Mouse (Mus musculus) embryonic facial prominence, embryonic 15.5 days (tissue): ENCODE data around the gene Dennd6a. TPM values are rescaled to one million over a fixed set of nuclear protein-coding genes. Genes with fewer than 3 reads are reported as not detected.

ENCODE experiments used
- ATAC-seq: fragments of 200-750 bp; cut with Nextera tagmentation; 2 replicates; pipeline ENCODE4 v1.8.0; 2017; ENCODE audit warnings: low read depth, moderate TSS enrichment; ENCODE audit not compliant: insufficient number of reproducible peaks, low FRiP score, low TSS enrichment
- H3K27ac ChIP-seq: fragments of 300-500 bp; sonication (generic); replicated peaks from 2 replicates; pipeline ENCODE4 v1.5.1; 2015; ENCODE audit warnings: mild to moderate bottlenecking, inconsistent platforms
- H3K27me3 ChIP-seq: fragments of 300-500 bp; sonication (generic); 2 replicates; pipeline ENCODE4 v1.6.1; 2015; ENCODE audit warnings: inconsistent platforms
- H3K36me3 ChIP-seq: fragments of 300-500 bp; sonication (generic); 2 replicates; pipeline ENCODE4 v1.6.1; 2015; ENCODE audit warnings: mild to moderate bottlenecking, inconsistent platforms
- H3K4me1 ChIP-seq: fragments of 300-500 bp; sonication (generic); 2 replicates; pipeline ENCODE4 v1.6.1; 2015; ENCODE audit warnings: inconsistent platforms
- H3K4me2 ChIP-seq: fragments of 300-500 bp; sonication (generic); replicated peaks from 2 replicates; pipeline ENCODE4 v1.6.1; 2015; ENCODE audit warnings: mild to moderate bottlenecking, inconsistent platforms
- H3K4me3 ChIP-seq: fragments of 300-500 bp; sonication (generic); replicated peaks from 2 replicates; pipeline ENCODE4 v1.5.1; 2015; ENCODE audit warnings: mild to moderate bottlenecking, inconsistent platforms
- H3K9ac ChIP-seq: fragments of 300-500 bp; sonication (generic); 2 replicates; pipeline ENCODE4 v1.6.1; 2015; ENCODE audit warnings: inconsistent platforms
- H3K9me3 ChIP-seq: fragments of 300-500 bp; sonication (generic); replicated peaks from 2 replicates; pipeline ENCODE4 v1.6.1; 2016; ENCODE audit warnings: inconsistent platforms
- WGBS: fragments of 180-500 bp; shearing (Covaris S2); methylation state at CpG from one replicate; pipeline ENCODE4 v1.1.7; 2015; 5-methylcytosine and 5-hydroxymethylcytosine counted together
- polyA plus RNA-seq: library from polyadenylated mRNA; unstranded; fragments of >200 nt; fragmentation: Nextera tagmentation; extraction: Ambion mirVana; gene quantifications from 2 replicates; pipeline ENCODE4 v1.2.1, GENCODE M21; 2015

The Dennd6a gene
- polyA plus RNA-seq, 1 experiment from 2014 or later = 28.3 TPM

- H3K4me3 ChIP-seq = no peak overlapping the region
- H3K4me2 ChIP-seq = no peak overlapping the region
- H3K27me3 ChIP-seq = no peaks in the 10 kb centered on the region
- H3K4me1 ChIP-seq = no peaks in the 10 kb centered on the region
- no peak overlapping the region for H3K9ac ChIP-seq
- 49% methylated on average over 1 of the region's 1 CpGs for WGBS
- no peak overlapping the region for H3K27ac ChIP-seq
- ATAC-seq = no peak
- H3K36me3 ChIP-seq = no peaks in the 10 kb centered on the region
- no peaks in the 10 kb centered on the region for H3K9me3 ChIP-seq
Measured at GRCm38 (mm10) chr14:26540577-26540976, 33.1 kb upstream of the Dennd6a start.

GRCm38 (mm10) chr14:26542136-26542535 is 31.5 kb upstream of the Dennd6a start:
- Histone ChIP-seq H3K9me3 (no peaks in the 10 kb centered on the region), H3K36me3 (no peaks in the 10 kb centered on the region), H3K27me3 (no peaks in the 10 kb centered on the region), H3K4me2 (no peak overlapping the region), H3K4me3 (no peak overlapping the region), H3K4me1 (no peaks in the 10 kb centered on the region), H3K9ac (no peak overlapping the region), H3K27ac (no peak overlapping the region)
- ATAC-seq = no peak
- WGBS = 73% methylated on average over 1 of the region's 1 CpGs

- Histone ChIP-seq H3K27ac (no peak overlapping the region), H3K4me3 (no peak overlapping the region), H3K27me3 (no peaks in the 10 kb centered on the region), H3K9me3 (no peaks in the 10 kb centered on the region), H3K36me3 (no peaks in the 10 kb centered on the region), H3K4me2 (no peak overlapping the region), H3K4me1 (no peaks in the 10 kb centered on the region), H3K9ac (no peak overlapping the region)
- no peak for ATAC-seq
- WGBS = 76% methylated on average over 10 of the region's 10 CpGs
Measured at GRCm38 (mm10) chr14:26547516-26548488, 25.9 kb upstream of the Dennd6a start.

- H3K27ac ChIP-seq = no peak overlapping the region
- ATAC-seq = no peak
Measured at GRCm38 (mm10) chr14:26550712-26551111, 22.9 kb upstream of the Dennd6a start.

DNA sequence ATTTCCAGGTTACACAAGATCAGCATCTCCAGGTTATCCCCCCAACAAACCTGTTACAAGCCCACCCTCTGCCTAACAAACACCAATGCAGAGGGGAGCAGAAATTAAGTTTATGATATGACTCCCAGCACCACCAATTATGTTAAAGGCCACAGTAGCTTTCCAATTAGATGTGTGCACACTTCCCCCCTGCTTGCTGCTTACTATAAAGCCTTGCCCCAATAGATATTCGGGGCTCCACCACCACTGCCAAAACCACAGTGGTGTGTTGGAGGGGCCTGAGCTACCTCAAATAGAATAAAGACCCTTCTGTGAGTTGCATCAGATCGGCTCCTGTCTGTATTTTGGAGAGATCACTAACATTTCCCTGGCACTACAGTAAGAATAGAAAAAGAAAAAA is 21.2 kb upstream of the Dennd6a start:
- H3K9ac ChIP-seq = no peak overlapping the region
- 69% methylated on average over 2 of the region's 2 CpGs for WGBS
- H3K36me3 ChIP-seq = no peaks in the 10 kb centered on the region
- no peak overlapping the region for H3K4me2 ChIP-seq
- no peaks in the 10 kb centered on the region for H3K9me3 ChIP-seq
- H3K4me1 ChIP-seq = no peaks in the 10 kb centered on the region
- ATAC-seq = no peak
- H3K4me3 ChIP-seq = no peak overlapping the region
- no peak overlapping the region for H3K27ac ChIP-seq
- H3K27me3 ChIP-seq = no peaks in the 10 kb centered on the region

More at GRCm38 (mm10) chr14:26550712-26551111, 22.9 kb upstream of the Dennd6a start:
- Histone ChIP-seq H3K4me3 (no peak overlapping the region), H3K4me1 (no peaks in the 10 kb centered on the region), H3K27me3 (no peaks in the 10 kb centered on the region), H3K9ac (no peak overlapping the region), H3K36me3 (no peaks in the 10 kb centered on the region), H3K9me3 (no peaks in the 10 kb centered on the region), H3K4me2 (no peak overlapping the region)
- 87% methylated on average over 8 of the region's 8 CpGs for WGBS

GRCm38 (mm10) chr14:26552853-26553252 is 20.8 kb upstream of the Dennd6a start:
- WGBS = 78% methylated on average over 3 of the region's 3 CpGs

DNA sequence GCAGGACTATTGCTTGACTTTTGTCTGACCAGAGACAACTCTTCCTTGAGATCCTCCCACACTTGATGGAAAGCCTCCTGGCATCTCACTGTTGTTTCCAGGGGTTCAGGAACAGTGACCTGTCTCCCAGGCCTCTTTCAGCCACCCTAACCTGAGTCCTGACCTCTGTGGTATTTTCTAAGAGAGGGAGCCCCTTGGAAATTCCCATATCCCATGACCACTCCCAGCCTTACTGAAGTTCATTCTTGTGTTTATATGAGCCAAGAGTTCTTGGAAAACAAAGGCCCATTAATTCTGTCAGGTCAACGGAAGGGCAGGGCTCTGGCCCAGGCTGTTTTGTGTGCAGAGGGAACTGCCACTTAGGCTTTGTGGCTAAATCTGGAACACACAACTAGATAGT is 16.1 kb upstream of the Dennd6a start:
- H3K4me2 ChIP-seq = no peak overlapping the region
- H3K27me3 ChIP-seq = no peaks in the 10 kb centered on the region
- H3K9ac ChIP-seq = no peak overlapping the region
- no peak overlapping the region for H3K27ac ChIP-seq
- 45% methylated on average over 1 of the region's 1 CpGs for WGBS
- no peaks in the 10 kb centered on the region for H3K36me3 ChIP-seq
- no peak overlapping the region for H3K4me3 ChIP-seq
- H3K9me3 ChIP-seq = no peaks in the 10 kb centered on the region
- no peak for ATAC-seq
- no peaks in the 10 kb centered on the region for H3K4me1 ChIP-seq

More at GRCm38 (mm10) chr14:26552853-26553252, 20.8 kb upstream of the Dennd6a start:
- Histone ChIP-seq H3K4me2 (no peak overlapping the region), H3K4me3 (no peak overlapping the region), H3K27me3 (no peaks in the 10 kb centered on the region), H3K27ac (no peak overlapping the region), H3K4me1 (no peaks in the 10 kb centered on the region), H3K9me3 (no peaks in the 10 kb centered on the region), H3K36me3 (no peaks in the 10 kb centered on the region), H3K9ac (no peak overlapping the region)
- ATAC-seq = no peak

- no peaks in the 10 kb centered on the region for H3K9me3 ChIP-seq
- no peak overlapping the region for H3K27ac ChIP-seq
- no peak for ATAC-seq
- H3K4me1 ChIP-seq = no peaks in the 10 kb centered on the region
- no peak overlapping the region for H3K4me3 ChIP-seq
- H3K36me3 ChIP-seq = no peaks in the 10 kb centered on the region
- H3K27me3 ChIP-seq = no peaks in the 10 kb centered on the region
- 89% methylated on average over 7 of the region's 7 CpGs for WGBS
- H3K4me2 ChIP-seq = no peak overlapping the region
- H3K9ac ChIP-seq = no peak overlapping the region
Measured at GRCm38 (mm10) chr14:26558536-26558935, 15.1 kb upstream of the Dennd6a start.

- H3K27me3 ChIP-seq = no peaks in the 10 kb centered on the region
- no peaks in the 10 kb centered on the region for H3K9me3 ChIP-seq
- WGBS = 73% methylated on average over 2 of the region's 2 CpGs
- ATAC-seq = no peak
- no peak overlapping the region for H3K4me3 ChIP-seq
- no peaks in the 10 kb centered on the region for H3K4me1 ChIP-seq
- H3K36me3 ChIP-seq = no peaks in the 10 kb centered on the region
- H3K27ac ChIP-seq = no peak overlapping the region
- no peak overlapping the region for H3K4me2 ChIP-seq
- H3K9ac ChIP-seq = no peak overlapping the region
Measured at GRCm38 (mm10) chr14:26562247-26562646, 11.4 kb upstream of the Dennd6a start.

- 75% methylated on average over 4 of the region's 4 CpGs for WGBS
- Histone ChIP-seq H3K9me3 (no peaks in the 10 kb centered on the region), H3K4me2 (no peak overlapping the region), H3K36me3 (no peaks in the 10 kb centered on the region), H3K27ac (no peak overlapping the region), H3K27me3 (no peaks in the 10 kb centered on the region), H3K4me3 (no peak overlapping the region), H3K9ac (no peak overlapping the region), H3K4me1 (no peaks in the 10 kb centered on the region)
- ATAC-seq = no peak
Measured at GRCm38 (mm10) chr14:26569880-26570279, 3.8 kb upstream of the Dennd6a start.

GRCm38 (mm10) chr14:26571951-26572675 is 1.5 kb upstream of the Dennd6a start:
- Histone ChIP-seq H3K36me3 (no peaks in the 10 kb centered on the region), H3K4me3 (no peak overlapping the region), H3K9ac (no peak overlapping the region), H3K4me1 (no peaks in the 10 kb centered on the region), H3K27me3 (no peaks in the 10 kb centered on the region), H3K27ac (no peak overlapping the region), H3K4me2 (no peak overlapping the region), H3K9me3 (no peaks in the 10 kb centered on the region)
- ATAC-seq = no peak
- 48% methylated on average over 4 of the region's 4 CpGs for WGBS
